Mouse (Mus musculus) retina, embryonic 14.5 days (tissue): Measurements from ENCODE around the gene Olfr1042.
"Not testable (repeated sequence)": the region's sequence is repeated elsewhere in the genome, so short reads cannot be mapped to it uniquely, and the experiment has no call there.

ENCODE experiments used
- DNase-seq: peaks from one replicate; pipeline ENCODE4 v3.0.0-alpha.2; 2015; ENCODE audit warnings: low spot score

The Olfr1042 gene

GRCm38 (mm10) chr2:86161738-86162137 is at the start of gene Olfr1042:
TSS of gene Olfr1042 (minus strand) at chr2:86161838.
- no peak for DNase-seq

DNA sequence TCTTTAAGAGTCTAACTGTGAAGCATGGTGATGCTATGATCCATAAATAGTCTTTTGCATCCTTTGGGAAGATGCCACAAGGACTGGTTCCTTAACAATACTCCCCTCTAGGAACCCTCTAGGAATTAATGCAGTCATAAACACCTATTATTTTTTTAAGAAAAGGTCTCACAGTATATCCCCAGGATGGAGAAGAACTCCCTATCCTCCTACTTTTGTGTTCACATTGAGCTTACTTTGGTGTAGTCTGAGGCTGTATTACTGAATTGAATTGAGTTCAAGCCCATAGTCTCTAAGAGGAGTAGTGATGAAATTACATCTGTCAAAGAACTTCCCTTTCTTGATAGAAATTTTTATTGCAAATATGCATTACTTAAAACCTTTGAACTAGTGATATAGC is 41.3 kb upstream of the Olfr1042 start, which contains the start of gene Olfr1045:
TSS of gene Olfr1045 (minus strand) at position 101 of the 400 bp plus-strand sequence.
- DNase-seq = no peak

DNA sequence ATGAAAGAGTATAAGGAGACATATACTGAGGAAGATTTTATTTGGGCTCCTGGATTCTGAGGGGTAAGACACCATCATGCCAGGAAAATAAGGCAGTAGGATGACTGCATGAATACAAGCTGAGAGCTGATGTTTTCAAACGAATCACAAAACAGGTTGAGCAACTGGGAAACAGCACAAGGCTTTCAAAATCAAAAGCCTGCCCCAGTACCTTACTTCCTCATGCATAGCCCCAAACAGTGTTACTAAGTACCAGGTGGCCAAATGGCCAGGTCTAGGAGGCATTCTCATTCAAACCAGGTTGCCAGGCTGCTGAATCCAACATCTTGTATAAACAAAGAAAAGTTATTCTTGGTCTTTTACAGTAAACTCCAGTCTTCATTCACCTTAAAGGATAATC is 34.2 kb upstream of the Olfr1042 start:
- DNase-seq = no peak

- DNase-seq = no peak
These were observed 23.9 kb upstream of the Olfr1042 start, which contains the start of gene Olfr52 for GRCm38 (mm10) chr2:86185583-86185982. TSS of gene Olfr52 (minus strand) at chr2:86185683.

DNA sequence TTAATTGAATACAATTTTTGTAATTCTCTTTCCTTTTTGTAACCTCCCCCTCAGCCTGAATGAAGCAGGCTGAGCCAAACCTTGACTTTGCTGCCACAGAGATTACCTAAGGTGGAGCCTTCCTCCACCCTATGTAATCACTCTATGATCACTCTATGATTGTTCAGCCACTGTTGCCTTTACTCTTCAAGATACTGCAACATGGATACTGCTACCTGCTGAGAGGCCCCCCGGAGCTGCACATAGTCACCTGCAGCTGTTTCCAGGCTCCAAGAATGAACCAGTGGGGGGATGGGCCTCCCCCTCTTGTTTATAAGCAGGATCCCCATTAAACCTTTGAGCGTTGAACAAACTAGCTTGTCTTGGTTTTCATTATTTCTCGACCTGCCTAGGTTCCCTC is 18.3 kb upstream of the Olfr1042 start:
- DNase-seq = no peak

- no peak for DNase-seq
These were observed 16.1 kb upstream of the Olfr1042 start, which contains the start of gene Olfr1044 for GRCm38 (mm10) chr2:86177720-86178119. TSS of gene Olfr1044 (minus strand) at chr2:86177820.

- DNase-seq = not testable (repeated sequence)
These were observed 13.8 kb upstream of the Olfr1042 start for GRCm38 (mm10) chr2:86175422-86175821.

DNA sequence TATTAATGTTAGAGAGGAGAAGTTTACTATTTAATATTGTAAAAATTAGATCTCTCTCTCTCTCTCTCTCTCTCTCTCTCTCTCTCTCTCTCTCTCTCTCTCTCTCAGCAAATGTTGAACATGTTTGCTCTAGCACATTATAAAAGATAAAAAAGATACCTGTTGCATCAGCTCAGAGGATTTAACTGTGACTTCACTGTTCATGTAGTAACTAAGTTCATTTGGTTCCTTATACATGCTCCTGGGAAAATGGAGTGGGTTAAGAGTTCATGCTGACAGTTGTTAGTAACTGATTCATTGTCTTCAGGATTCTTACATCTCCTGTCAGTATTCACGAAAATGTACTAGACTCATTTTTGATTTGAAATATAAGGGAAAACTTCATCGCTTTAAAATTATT is 5.8 kb upstream of the Olfr1042 start, which contains the start of gene Olfr1043:
TSS of gene Olfr1043 (minus strand) at position 101 of the 400 bp plus-strand sequence.
- no peak for DNase-seq

GRCm38 (mm10) chr2:86146632-86147031 is 15.0 kb downstream of the Olfr1042 start, which contains the start of gene Olfr1040:
TSS of gene Olfr1040 (minus strand) at chr2:86146732.
- DNase-seq = no peak

DNA sequence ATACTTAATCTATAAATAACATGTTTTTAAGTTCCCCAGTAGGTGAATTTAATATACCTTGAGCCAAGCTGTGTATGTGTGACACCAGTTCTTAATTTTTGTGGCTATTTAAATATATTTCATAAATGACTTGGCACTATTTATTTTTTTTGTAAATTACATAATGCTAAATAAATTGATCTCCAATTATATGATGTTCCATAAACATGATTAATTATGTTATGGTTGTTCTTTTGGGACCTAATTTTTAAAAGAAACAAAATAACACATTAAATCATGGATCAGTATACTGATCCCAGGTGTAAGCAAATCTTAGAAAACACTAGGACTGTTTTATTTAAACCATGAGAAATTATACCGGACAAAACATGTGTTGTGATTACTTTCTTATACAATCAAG is 25.8 kb downstream of the Olfr1042 start, which contains the start of gene Olfr1039:
TSS of gene Olfr1039 (minus strand) at position 101 of the 400 bp plus-strand sequence.
- DNase-seq = no peak
